Mouse (Mus musculus) CH12.LX (cell line): ENCODE measurements at regions not wholly inside any gene's neighbourhood (a gene's known extent, or its start where the extent isn't known, plus 50 kb on each side); places are given as distances from the start of the nearest gene placed in this dataset.
A peak's percentile ranks its signal among the peaks of the same experiment; 100 is the strongest.

ENCODE experiments used
- DNase-seq: peaks from one replicate; pipeline ENCODE4 v3.0.0-alpha.2; 2013; ENCODE audit errors: extremely low read depth
- H3K27ac ChIP-seq: 2 replicates; pipeline ENCODE4 v1.5.1; 2012; ENCODE audit warnings: low read depth, mild to moderate bottlenecking, control low read depth, moderate library complexity; ENCODE audit not compliant: insufficient read depth
- H3K27me3 ChIP-seq: replicated peaks from 2 replicates; pipeline ENCODE3; 2012; ENCODE audit warnings: inconsistent platforms
- H3K36me3 ChIP-seq, 2 experiments: replicated peaks in 1 of 2; 2 replicates each; pipeline versions ENCODE3 to v1.6.1; 2012; ENCODE audit warnings: inconsistent platforms in 1 of 2, low read length in 1 of 2, mild to moderate bottlenecking in 1 of 2, mixed read lengths in 1 of 2, moderate library complexity in 1 of 2; ENCODE audit not compliant: control insufficient read depth in 1 of 2, insufficient read depth in 1 of 2
- H3K4me1 ChIP-seq, 2 experiments: 2 replicates each; pipeline ENCODE4 v1.6.1; 2012; ENCODE audit warnings: inconsistent platforms in 1 of 2, moderate library complexity in 1 of 2; ENCODE audit not compliant: insufficient read depth in 2 of 2, control insufficient read depth in 1 of 2
- H3K4me2 ChIP-seq: 2 replicates; pipeline ENCODE4 v1.6.1; 2012; ENCODE audit warnings: low read depth, mild to moderate bottlenecking, control low read depth; ENCODE audit not compliant: poor library complexity, insufficient read depth, severe bottlenecking
- H3K4me3 ChIP-seq, 3 experiments: fragments of 150-350 bp in 1 of 3; sonication (generic) in 1 of 3; replicated peaks in 1 of 3; 2 replicates each; pipeline versions ENCODE3 to v1.5.1; 2011 to 2012; ENCODE audit warnings: low read depth in 2 of 3, low read length in 2 of 3, mild to moderate bottlenecking in 2 of 3, moderate library complexity in 2 of 3, control low read depth in 1 of 3, improper control_type of control experiment in 1 of 3, inconsistent platforms in 1 of 3, mixed read lengths in 1 of 3; ENCODE audit not compliant: poor library complexity in 1 of 3
- H3K79me2 ChIP-seq: replicated peaks from 2 replicates; pipeline ENCODE4 v1.6.1; 2012; ENCODE audit warnings: mild to moderate bottlenecking, moderate library complexity; ENCODE audit not compliant: control insufficient read depth, poor library complexity, insufficient read depth, severe bottlenecking; ENCODE audit errors: extremely low read depth
- H3K9ac ChIP-seq: 2 replicates; pipeline ENCODE4 v1.6.1; 2012; ENCODE audit warnings: low read depth, mild to moderate bottlenecking, control low read depth, moderate library complexity; ENCODE audit not compliant: insufficient read depth
- H3K9me3 ChIP-seq: replicated peaks from 2 replicates; pipeline ENCODE3; 2012; ENCODE audit warnings: low read length, inconsistent platforms, mixed read lengths
- BHLHE40 ChIP-seq: IDR thresholded peaks from 2 replicates; pipeline ENCODE4 v1.6.1; 2011; ENCODE audit warnings: mild to moderate bottlenecking, low read depth, low read length, improper control_type of control experiment
- CHD1 ChIP-seq: IDR thresholded peaks from 2 replicates; pipeline ENCODE4 v1.6.1; 2012; ENCODE audit warnings: low read depth, low read length, improper control_type of control experiment, inconsistent platforms
- CHD2 ChIP-seq: IDR thresholded peaks from 2 replicates; pipeline ENCODE4 v1.6.1; 2011; ENCODE audit warnings: low read length, improper control_type of control experiment
- ELF1 ChIP-seq: IDR thresholded peaks from 2 replicates; pipeline ENCODE4 v1.6.1; 2014; ENCODE audit warnings: low read depth, mild to moderate bottlenecking, inconsistent platforms, low read length, improper control_type of control experiment
- EP300 ChIP-seq: IDR thresholded peaks from 2 replicates; pipeline ENCODE4 v1.6.1; 2011; ENCODE audit warnings: low read length, improper control_type of control experiment
- GABPA ChIP-seq: IDR thresholded peaks from 2 replicates; pipeline ENCODE4 v1.6.1; 2012; ENCODE audit warnings: low read depth, low read length, improper control_type of control experiment, inconsistent platforms; ENCODE audit not compliant: insufficient replicate concordance
- HCFC1 ChIP-seq: IDR thresholded peaks from 2 replicates; pipeline ENCODE4 v1.6.1; 2012; ENCODE audit warnings: low read depth, mild to moderate bottlenecking, inconsistent platforms, low read length, improper control_type of control experiment
- JUN ChIP-seq: IDR thresholded peaks from 2 replicates; pipeline ENCODE4 v1.6.1; 2011; ENCODE audit warnings: low read depth, mild to moderate bottlenecking, low read length, improper control_type of control experiment, moderate library complexity; ENCODE audit not compliant: insufficient read depth
- KAT2A ChIP-seq: IDR thresholded peaks from 2 replicates; pipeline ENCODE4 v1.6.1; 2012; ENCODE audit warnings: low read length, improper control_type of control experiment, inconsistent platforms; ENCODE audit not compliant: insufficient replicate concordance
- MAX ChIP-seq: IDR thresholded peaks from 2 replicates; pipeline ENCODE4 v1.6.1; 2011; ENCODE audit warnings: low read length, improper control_type of control experiment
- MAZ ChIP-seq: IDR thresholded peaks from 2 replicates; pipeline ENCODE4 v1.6.1; 2012; ENCODE audit warnings: low read depth, mild to moderate bottlenecking, inconsistent platforms, low read length, improper control_type of control experiment, moderate library complexity
- MEF2A ChIP-seq: IDR thresholded peaks from 2 replicates; pipeline ENCODE4 v1.6.1; 2014; ENCODE audit warnings: low read depth, mild to moderate bottlenecking, inconsistent platforms, low read length, improper control_type of control experiment, borderline replicate concordance
- MYC ChIP-seq: IDR thresholded peaks from 2 replicates; pipeline ENCODE4 v1.6.1; 2011; ENCODE audit warnings: low read depth, mild to moderate bottlenecking, improper control_type of control experiment, low read length
- NELFE ChIP-seq: IDR thresholded peaks from 2 replicates; pipeline ENCODE4 v1.6.1; 2011; ENCODE audit warnings: low read depth, low read length, improper control_type of control experiment
- PAX5 ChIP-seq: IDR thresholded peaks from 2 replicates; pipeline ENCODE4 v1.6.1; 2012; ENCODE audit warnings: low read length, inconsistent platforms, mixed read lengths
- POLR2A ChIP-seq: IDR thresholded peaks from 2 replicates; pipeline ENCODE4 v1.6.1; 2011; ENCODE audit warnings: low read depth, mild to moderate bottlenecking, improper control_type of control experiment, low read length
- POLR2AphosphoS2 ChIP-seq: IDR thresholded peaks from 2 replicates; pipeline ENCODE4 v1.6.1; 2011; ENCODE audit warnings: low read depth, low read length, improper control_type of control experiment
- RAD21 ChIP-seq: IDR thresholded peaks from 2 replicates; pipeline ENCODE4 v1.6.1; 2011; ENCODE audit warnings: low read depth, mild to moderate bottlenecking, low read length, improper control_type of control experiment, moderate library complexity
- RCOR1 ChIP-seq: conservative IDR thresholded peaks from 2 replicates; pipeline ENCODE4 v1.6.1; 2012; ENCODE audit warnings: low read depth, mild to moderate bottlenecking, inconsistent platforms, low read length, improper control_type of control experiment
- SMC3 ChIP-seq: IDR thresholded peaks from 2 replicates; pipeline ENCODE4 v1.6.1; 2011; ENCODE audit warnings: low read depth, low read length, improper control_type of control experiment
- TCF12 ChIP-seq: IDR thresholded peaks from 2 replicates; pipeline ENCODE4 v1.6.1; 2014; ENCODE audit warnings: low read depth, mild to moderate bottlenecking, inconsistent platforms, low read length, improper control_type of control experiment
- UBTF ChIP-seq: IDR thresholded peaks from 2 replicates; pipeline ENCODE4 v1.6.1; 2012; ENCODE audit warnings: low read depth, mild to moderate bottlenecking, inconsistent platforms, low read length, improper control_type of control experiment, moderate library complexity
- USF1 ChIP-seq: IDR thresholded peaks from 2 replicates; pipeline ENCODE4 v1.6.1; 2014; ENCODE audit warnings: low read depth, mild to moderate bottlenecking, inconsistent platforms, low read length, improper control_type of control experiment
- USF2 ChIP-seq: conservative IDR thresholded peaks from 2 replicates; pipeline ENCODE4 v1.6.1; 2011; ENCODE audit warnings: low read depth, low read length, improper control_type of control experiment
- ZC3H11A ChIP-seq: IDR thresholded peaks from 2 replicates; pipeline ENCODE4 v1.6.1; 2012; ENCODE audit warnings: low read depth, mild to moderate bottlenecking, inconsistent platforms, low read length, improper control_type of control experiment
- ZMIZ1 ChIP-seq: IDR thresholded peaks from 2 replicates; pipeline ENCODE4 v1.6.1; 2012; ENCODE audit warnings: low read depth, mild to moderate bottlenecking, inconsistent platforms, low read length, improper control_type of control experiment
- ZNF384 ChIP-seq: IDR thresholded peaks from 2 replicates; pipeline ENCODE4 v1.6.1; 2012; ENCODE audit warnings: low read depth, low read length, improper control_type of control experiment, inconsistent platforms
- dilution Hi-C: fragments of 300-500 bp; cut with MboI; formaldehyde crosslinking; loops from 2 replicates; pipeline ENCODE4 v1.14.3; 2020; ENCODE audit warnings: low sequenced_read_pairs; ENCODE audit not compliant: extremely low pct_unique_long_range_greater_than_20kb, extremely low pct_ligation_motif_present
- in situ Hi-C: fragments of 300-500 bp; cut with MboI; formaldehyde crosslinking; loops from 3 replicates; pipeline ENCODE4 v1.14.3; 2019; ENCODE audit warnings: low sequenced_read_pairs, low pct_ligation_motif_present, low pct_unique_long_range_greater_than_20kb, mixed read lengths

DNA sequence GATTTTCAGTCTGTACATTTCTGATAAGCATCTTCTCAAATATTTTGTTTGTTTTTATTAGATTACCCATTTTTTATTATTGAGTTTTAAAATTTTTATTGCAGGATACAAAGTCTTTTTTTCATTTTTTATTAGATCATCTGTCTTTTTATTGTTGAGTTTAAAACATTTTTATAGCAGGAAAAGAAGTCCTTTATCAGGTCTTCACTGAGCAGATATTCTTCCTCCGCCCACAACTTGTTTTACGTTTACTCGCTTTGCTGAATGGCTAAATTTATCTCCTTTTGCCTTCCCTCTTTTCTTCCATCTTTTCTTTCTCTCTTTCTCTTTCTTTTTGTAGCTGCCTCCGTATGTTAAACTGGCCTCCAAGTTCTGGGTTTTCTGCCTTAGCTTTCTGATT lies 721.5 kb downstream of the Adgrl2 start:
- Histone ChIP-seq H3K27me3 (no peaks in the 10 kb centered on the region), H3K9ac (no peak overlapping the region), H3K36me3 (no peaks in the 10 kb centered on the region), H3K4me3 (no peak overlapping the region), H3K4me2 (no peak overlapping the region), H3K27ac (no peak overlapping the region), H3K9me3 (no peaks in the 10 kb centered on the region), H3K79me2 (no peaks in the 10 kb centered on the region), H3K4me1 (no peaks in the 10 kb centered on the region)
- DNase-seq = no peak
- TF ChIP-seq ZNF384 (no peak), ZC3H11A (no peak), KAT2A (no peak), MAZ (no peak), ELF1 (no peak), EP300 (no peak), ZMIZ1 (no peak), GABPA (no peak), CHD2 (no peak), RAD21 (no peak), USF2 (no peak), CHD1 (no peak)
- dilution Hi-C loops = no loop called here
- in situ Hi-C loops = no loop called here

DNA sequence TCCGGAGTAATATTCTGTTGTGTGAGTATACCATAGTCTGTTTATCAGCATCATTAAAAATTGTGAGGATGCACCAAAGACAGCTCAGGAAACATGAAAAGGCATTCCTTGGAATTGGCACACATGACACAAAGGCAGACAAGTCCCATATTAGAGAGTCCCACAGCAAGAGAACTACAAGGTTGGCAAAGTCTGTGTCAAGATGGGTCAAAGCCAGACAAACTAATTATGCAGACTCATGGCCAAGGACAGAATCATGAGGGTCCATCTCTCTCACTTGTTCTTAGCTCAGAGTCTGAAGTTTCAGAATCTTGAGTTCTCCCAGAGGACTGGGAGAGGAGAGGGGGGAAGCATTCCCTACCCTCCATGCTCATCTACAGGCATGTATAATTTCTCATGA lies 731.1 kb downstream of the Adgrl2 start:
- Histone ChIP-seq H3K9ac (no peak overlapping the region), H3K27ac (no peak overlapping the region), H3K9me3 (no peaks in the 10 kb centered on the region), H3K36me3 (no peaks in the 10 kb centered on the region), H3K4me2 (no peak overlapping the region), H3K27me3 (no peaks in the 10 kb centered on the region), H3K4me3 (no peak overlapping the region), H3K4me1 (no peaks in the 10 kb centered on the region), H3K79me2 (no peaks in the 10 kb centered on the region)
- TF ChIP-seq BHLHE40 (no peak), POLR2AphosphoS2 (no peak), POLR2A (no peak), ZC3H11A (no peak), CHD2 (no peak)
- in situ Hi-C loops (no loop called here), dilution Hi-C loops (no loop called here)
- DNase-seq = no peak

DNA sequence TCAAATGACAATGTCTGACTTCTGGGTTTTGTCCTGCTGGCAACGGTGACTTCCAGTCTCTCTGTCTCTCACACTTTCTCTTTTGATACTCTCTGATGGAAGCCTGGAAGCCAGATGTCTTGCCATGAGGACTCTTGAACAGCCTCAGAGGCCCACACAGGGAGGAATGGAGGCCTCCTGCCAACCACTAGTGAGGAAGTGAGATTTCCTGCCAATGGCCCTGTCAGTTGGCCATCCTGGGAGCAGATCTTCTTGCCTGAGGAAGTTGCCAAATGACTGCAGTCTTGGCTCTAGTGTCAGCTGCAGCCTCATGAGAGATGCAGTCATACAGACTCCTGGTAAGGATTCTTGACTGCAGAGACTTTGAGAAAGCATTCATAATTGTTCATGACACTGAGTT lies 741.7 kb downstream of the Adgrl2 start:
- Histone ChIP-seq H3K36me3 (no peaks in the 10 kb centered on the region), H3K4me2 (no peak overlapping the region), H3K4me1 (peaks cover 0 to 29% of the 10 kb centered on the region in 2 experiments; a peak in 2 of 4 replicates), H3K27ac (no peak overlapping the region), H3K79me2 (no peaks in the 10 kb centered on the region), H3K4me3 (no peak overlapping the region), H3K9ac (no peak overlapping the region), H3K9me3 (peaks cover 8% of the 10 kb centered on the region), H3K27me3 (no peaks in the 10 kb centered on the region)
- dilution Hi-C loops (no loop called here), in situ Hi-C loops (no loop called here)
- peak; percentile 83 for DNase-seq
- TF ChIP-seq GABPA = no peak
- TF ChIP-seq MYC = 0 out of 2 replicates have a peak, but pooled peaks have one; percentile 64
- TF ChIP-seq HCFC1 = no peak
- 0 out of 2 replicates have a peak, but pooled peaks have one; percentile 12 for TF ChIP-seq MEF2A
- TF ChIP-seq JUN = no peak
- TF ChIP-seq EP300 = peak; percentile 85
- TF ChIP-seq USF2 = no peak
- TF ChIP-seq MAX = peak; percentile 46; the same call in 1 of the 2 replicates
- TF ChIP-seq USF1 = no peak
- no peak for TF ChIP-seq RAD21
- TF ChIP-seq NELFE = no peak
- TF ChIP-seq TCF12 = peak; percentile 50; the same call in 1 of the 2 replicates
- TF ChIP-seq UBTF = no peak
- no peak for TF ChIP-seq ZNF384
- TF ChIP-seq RCOR1 = peak; percentile 72; the same call in 1 of the 2 replicates
- no peak for TF ChIP-seq PAX5
- TF ChIP-seq SMC3 = no peak
